Mouse (Mus musculus) liver, postnatal 0 days (tissue): Measurements from ENCODE around the gene Vmp1. TPM values are rescaled to one million over a fixed set of nuclear protein-coding genes. Genes with fewer than 3 reads are reported as not detected.

ENCODE experiments used
- ATAC-seq: fragments of 200-750 bp; cut with Nextera tagmentation; 2 replicates; pipeline ENCODE4 v1.8.0; 2017; ENCODE audit warnings: mild to moderate bottlenecking, moderate library complexity
- DNase-seq: peaks from one replicate; pipeline ENCODE4 v3.0.0-alpha.2; 2016
- H3K27ac ChIP-seq: fragments of 300-500 bp; sonication (generic); 2 replicates; pipeline ENCODE4 v1.5.1; 2014; ENCODE audit warnings: antibody characterized with exemption, moderate library complexity, mild to moderate bottlenecking, low read depth
- H3K27me3 ChIP-seq: fragments of 300-500 bp; sonication (generic); 2 replicates; pipeline ENCODE4 v1.6.1; 2014; ENCODE audit warnings: low read length, control low read depth, mixed read lengths; ENCODE audit not compliant: insufficient read depth
- H3K36me3 ChIP-seq: fragments of 300-500 bp; sonication (generic); replicated peaks from 2 replicates; pipeline ENCODE4 v1.6.1; 2014; ENCODE audit warnings: mild to moderate bottlenecking, control low read depth, low read length, moderate library complexity, mixed read lengths; ENCODE audit not compliant: insufficient read depth
- H3K4me1 ChIP-seq: fragments of 300-500 bp; sonication (generic); 2 replicates; pipeline ENCODE4 v1.6.1; 2014; ENCODE audit warnings: antibody characterized with exemption, mild to moderate bottlenecking, control low read depth; ENCODE audit not compliant: insufficient read depth
- H3K4me2 ChIP-seq: fragments of 300-500 bp; sonication (generic); 2 replicates; pipeline ENCODE4 v1.6.1; 2014; ENCODE audit warnings: low read depth, mild to moderate bottlenecking, low read length, moderate library complexity, mixed read lengths
- H3K4me3 ChIP-seq: fragments of 300-500 bp; sonication (generic); 2 replicates; pipeline ENCODE4 v1.5.1; 2014; ENCODE audit warnings: low read depth, low read length
- H3K9ac ChIP-seq: fragments of 300-500 bp; sonication (generic); replicated peaks from 2 replicates; pipeline ENCODE4 v1.6.1; 2014; ENCODE audit warnings: mild to moderate bottlenecking, moderate library complexity
- H3K9me3 ChIP-seq: fragments of 300-500 bp; sonication (generic); 2 replicates; pipeline ENCODE4 v1.6.1; 2016; ENCODE audit warnings: mild to moderate bottlenecking, control low read depth, low read length, mixed read lengths
- CTCF ChIP-seq: sonication (generic); IDR thresholded peaks from 2 replicates; pipeline ENCODE4 v1.5.1; 2016; ENCODE audit warnings: antibody characterized with exemption, low read depth
- EP300 ChIP-seq: IDR thresholded peaks from 2 replicates; pipeline ENCODE4 v1.6.1; 2016; ENCODE audit warnings: antibody characterized with exemption, low read depth, mild to moderate bottlenecking
- WGBS: fragments of 180-500 bp; shearing (Covaris S2); extraction: QIAGEN DNeasy Blood & Tissue Kit; methylation state at CpG from one replicate; pipeline ENCODE4 v1.1.7; 2014; ENCODE audit not compliant: insufficient replicate concordance; 5-methylcytosine and 5-hydroxymethylcytosine counted together
- polyA plus RNA-seq: library from polyadenylated mRNA; unstranded; fragments of >200 nt; fragmentation: Nextera tagmentation; extraction: Ambion mirVana; gene quantifications from 2 replicates; pipeline ENCODE4 v1.2.1, GENCODE M21; 2015

The Vmp1 gene
- polyA plus RNA-seq, 1 experiment from 2014 or later, result 125 TPM

DNA sequence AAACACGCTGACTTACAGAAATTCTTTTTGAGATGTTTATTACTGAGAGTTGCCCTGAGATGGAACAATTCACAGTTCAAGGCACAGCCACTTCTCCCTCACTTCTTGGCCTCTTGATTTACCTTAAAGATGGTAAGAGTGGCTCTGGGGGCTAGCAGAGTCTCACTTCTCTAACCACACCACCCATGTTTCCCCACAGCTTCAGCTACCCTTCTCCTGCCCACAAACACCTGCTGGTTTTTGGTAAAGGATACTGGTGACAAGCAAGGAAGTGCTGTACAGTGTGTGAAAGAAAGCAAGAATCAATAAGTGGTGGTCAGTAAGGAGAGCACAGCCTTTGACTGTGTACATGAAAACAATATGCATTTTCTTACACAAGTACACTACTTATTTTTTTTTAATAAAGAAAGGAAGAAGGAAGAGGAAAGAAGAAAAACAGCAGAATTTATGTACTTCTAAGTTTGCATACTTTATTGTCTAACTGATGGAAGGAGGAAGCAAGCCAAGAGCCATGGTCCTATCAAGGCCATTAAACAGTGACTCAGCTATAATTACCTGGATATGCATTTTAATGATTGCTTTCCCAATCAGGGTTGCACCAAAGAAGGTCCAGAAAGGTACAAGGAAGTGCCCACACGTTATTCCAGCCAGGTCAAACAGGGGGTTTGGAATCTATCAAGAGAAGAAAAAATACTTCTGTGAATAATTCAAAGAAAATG, 76.9 kb downstream of the Vmp1 start:
- Histone ChIP-seq H3K9ac (no peak overlapping the region), H3K27ac (no peak overlapping the region), H3K27me3 (no peaks in the 10 kb centered on the region), H3K4me2 (no peak overlapping the region), H3K4me1 (peaks cover 17% of the 10 kb centered on the region), H3K9me3 (no peaks in the 10 kb centered on the region), H3K4me3 (no peak overlapping the region), H3K36me3 (peaks cover 18% of the 10 kb centered on the region)
- DNase-seq (no peak), ATAC-seq (no peak)
- TF ChIP-seq CTCF (no peak), EP300 (no peak)
- 80% methylated on average over 2 of the region's 2 CpGs for WGBS

DNA sequence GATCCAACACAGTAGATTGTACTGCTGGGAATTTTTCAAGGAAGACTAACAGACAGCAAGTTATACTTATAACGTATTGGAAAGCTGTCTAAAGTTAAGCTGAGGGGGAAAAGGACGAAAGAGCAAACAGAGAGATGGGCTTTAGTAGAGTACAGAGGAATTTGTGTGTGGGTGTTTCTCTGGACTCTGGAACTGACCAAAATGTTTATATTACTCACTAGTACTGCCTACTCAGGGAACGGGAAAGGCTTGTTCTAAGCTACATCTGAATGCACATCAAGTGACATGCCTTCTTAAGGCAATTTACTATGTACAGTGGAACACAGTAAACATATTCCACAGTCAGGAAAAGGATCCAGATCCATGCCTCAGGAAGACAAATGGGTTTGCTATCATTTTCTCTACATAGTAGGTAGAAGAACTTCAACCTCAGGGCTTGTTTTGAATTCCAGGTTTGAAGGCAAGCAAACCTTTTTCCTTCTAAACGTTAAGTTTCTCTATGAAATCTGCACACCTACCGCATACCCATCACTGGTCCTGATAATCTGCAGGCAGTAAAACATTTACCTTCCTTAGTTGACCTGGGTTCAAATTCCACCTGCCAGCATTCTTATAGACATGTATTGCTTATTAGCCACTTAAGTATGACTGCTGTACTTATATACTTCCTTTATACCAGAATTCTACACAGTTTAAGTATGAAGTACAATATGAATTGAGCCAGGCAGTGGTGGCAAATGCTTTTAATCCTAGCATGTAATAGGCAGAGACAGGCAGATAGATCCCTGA, 78.7 kb downstream of the Vmp1 start:
- no peak for TF ChIP-seq EP300
- no peak for TF ChIP-seq CTCF
- Histone ChIP-seq H3K27ac (peak overlapping the region; percentile 74), H3K27me3 (no peaks in the 10 kb centered on the region), H3K9ac (no peak overlapping the region), H3K4me2 (no peak overlapping the region), H3K9me3 (no peaks in the 10 kb centered on the region), H3K36me3 (peaks cover 17% of the 10 kb centered on the region), H3K4me1 (peaks cover 8% of the 10 kb centered on the region), H3K4me3 (no peak overlapping the region)
- WGBS, result 68% methylated on average over 5 of the region's 5 CpGs
- ATAC-seq (peak; percentile 69), DNase-seq (no peak)

DNA sequence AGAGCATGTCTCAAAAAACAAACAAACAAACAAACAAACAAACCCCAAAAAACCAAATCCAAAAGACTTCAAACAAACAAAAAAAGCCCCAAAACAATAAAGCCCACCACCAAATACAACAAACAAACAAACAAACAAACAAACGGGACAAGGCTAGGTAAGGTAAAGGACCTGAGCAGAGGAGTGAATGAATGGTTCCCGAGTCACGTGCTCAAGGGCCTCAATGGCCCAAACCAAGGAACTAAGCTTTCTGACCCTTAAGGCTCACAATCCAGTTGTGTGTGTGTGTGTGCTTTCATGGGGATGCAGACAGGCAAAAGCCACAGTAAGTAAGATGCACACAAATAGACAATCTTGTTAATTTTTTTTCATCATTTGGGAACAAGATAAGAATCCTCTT, 79.3 kb downstream of the Vmp1 start:
- DNase-seq (no peak), ATAC-seq (no peak)
- no peak overlapping the region for H3K9ac ChIP-seq
- H3K4me3 ChIP-seq, result no peak overlapping the region
- 87% methylated on average over 3 of the region's 3 CpGs for WGBS
- H3K9me3 ChIP-seq, result no peaks in the 10 kb centered on the region
- peaks cover 11% of the 10 kb centered on the region for H3K4me1 ChIP-seq
- no peak for TF ChIP-seq EP300
- no peak for TF ChIP-seq CTCF
- H3K27ac ChIP-seq, result peak overlapping the region; percentile 74
- H3K27me3 ChIP-seq, result no peaks in the 10 kb centered on the region
- peaks cover 21% of the 10 kb centered on the region for H3K36me3 ChIP-seq
- H3K4me2 ChIP-seq, result no peak overlapping the region

DNA sequence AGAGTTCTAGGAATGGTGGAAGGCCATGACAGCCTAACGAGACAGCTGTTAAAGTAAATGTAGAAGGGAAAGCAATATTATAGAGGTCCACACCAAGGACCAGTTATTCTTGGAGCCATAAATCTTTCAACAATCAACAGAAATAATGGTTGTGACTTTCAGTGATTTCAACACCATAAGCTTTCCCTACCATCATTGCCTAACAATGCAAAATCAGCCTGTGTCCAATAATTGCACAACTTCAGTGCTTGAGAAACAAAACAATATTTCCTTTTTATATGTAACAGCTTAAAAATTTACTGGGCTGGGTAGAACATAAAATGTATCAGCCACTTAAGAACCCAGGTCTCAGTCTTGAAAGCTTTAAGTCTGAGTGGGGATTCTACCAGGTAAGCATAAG, 79.9 kb downstream of the Vmp1 start:
- H3K4me1 ChIP-seq, result peaks cover 11% of the 10 kb centered on the region
- H3K4me3 ChIP-seq, result no peak overlapping the region
- no peak overlapping the region for H3K9ac ChIP-seq
- ATAC-seq, result peak; percentile 61; the same call in 1 of the 2 replicates
- WGBS, result 59% methylated on average over 1 of the region's 1 CpGs
- no peaks in the 10 kb centered on the region for H3K9me3 ChIP-seq
- peak overlapping the region; percentile 74 for H3K27ac ChIP-seq
- TF ChIP-seq CTCF, result no peak
- TF ChIP-seq EP300, result peak; percentile 82
- DNase-seq, result no peak
- H3K27me3 ChIP-seq, result no peaks in the 10 kb centered on the region
- H3K4me2 ChIP-seq, result no peak overlapping the region
- H3K36me3 ChIP-seq, result peaks cover 21% of the 10 kb centered on the region

DNA sequence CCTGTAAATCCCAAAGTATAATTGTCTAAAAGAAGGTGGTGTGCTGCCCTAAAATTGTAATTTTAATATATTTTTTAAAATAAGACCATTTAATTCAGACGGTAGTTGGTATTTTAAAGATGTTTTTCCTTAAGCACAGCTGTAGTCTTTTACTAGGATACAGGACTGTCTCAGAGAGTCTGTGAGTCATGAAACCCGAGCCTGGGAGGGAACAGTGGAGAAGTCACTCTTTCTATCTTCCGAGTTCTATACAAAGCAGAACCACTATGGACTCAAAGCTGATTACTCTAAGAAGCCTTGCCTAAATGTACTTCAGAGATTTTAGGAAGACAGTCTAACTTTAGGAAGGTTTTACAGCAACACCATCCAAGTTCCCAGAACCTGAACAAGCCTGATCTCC, 81.5 kb downstream of the Vmp1 start:
- Histone ChIP-seq H3K27ac (no peak overlapping the region), H3K9ac (no peak overlapping the region), H3K4me2 (no peak overlapping the region), H3K4me3 (no peak overlapping the region), H3K27me3 (no peaks in the 10 kb centered on the region), H3K4me1 (peaks cover 17% of the 10 kb centered on the region), H3K36me3 (peaks cover 21% of the 10 kb centered on the region), H3K9me3 (no peaks in the 10 kb centered on the region)
- WGBS, result 81% methylated on average over 3 of the region's 3 CpGs
- TF ChIP-seq CTCF (no peak), EP300 (no peak)
- ATAC-seq, result no peak
- DNase-seq, result no peak

DNA sequence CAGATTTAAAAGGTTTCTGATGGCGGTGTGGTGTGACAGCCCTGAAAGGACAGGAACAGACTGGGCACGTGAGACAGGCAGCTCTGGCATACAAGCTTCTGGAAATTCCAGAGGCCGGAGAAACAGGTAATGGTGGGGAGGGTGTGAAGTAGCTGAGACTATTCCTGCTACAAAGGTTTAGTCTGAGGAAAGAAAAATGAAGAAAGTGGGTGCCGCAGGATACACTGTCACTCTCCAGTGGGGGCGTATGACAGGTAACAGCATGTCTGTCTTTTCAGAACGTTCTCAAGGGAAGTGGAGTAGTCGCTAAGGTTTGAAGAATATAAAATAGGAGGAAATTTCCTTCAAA, 83.5 kb downstream of the Vmp1 start:
- WGBS, result 88% methylated on average over 7 of the region's 7 CpGs
- Histone ChIP-seq H3K4me2 (no peak overlapping the region), H3K9me3 (no peaks in the 10 kb centered on the region), H3K27ac (no peak overlapping the region), H3K36me3 (peaks cover 10% of the 10 kb centered on the region), H3K4me1 (peaks cover 27% of the 10 kb centered on the region), H3K4me3 (no peak overlapping the region), H3K9ac (no peak overlapping the region), H3K27me3 (no peaks in the 10 kb centered on the region)
- TF ChIP-seq CTCF, result no peak
- no peak for TF ChIP-seq EP300
- ATAC-seq (no peak), DNase-seq (no peak)
